Mouse (Mus musculus) intestine, embryonic 14.5 days (tissue): ENCODE measurements at regions not wholly inside any gene's neighbourhood (a gene's known extent, or its start where the extent isn't known, plus 50 kb on each side); places are given as distances from the start of the nearest gene placed in this dataset.

ENCODE experiments used
- microRNA counts: library from miRNA; unstranded; fragments of <30 nt; microRNA quantifications from one replicate; lab custom pipeline; 2016
- microRNA-seq: library from miRNA; unstranded; fragments of <30 nt; microRNA quantifications from one replicate; pipeline ENCODE4, GENCODE M21; 2016

MicroRNAs encoded in the stretch of these regions (microRNA counts, 519-probe panel; counts per million panel counts)
- microRNA mmu-miR-30a (lab: Ali Mortazavi, UCI) (4,048 counts per million, percentile 61 among the panel's probes with 10 or more counts), microRNA mmu-miR-30c (lab: Ali Mortazavi, UCI) (5,159 counts per million, percentile 88 among the panel's probes with 10 or more counts)

Small RNA genes lying in the stretch of these regions (microRNA-seq; reads per million reads assigned to microRNA genes)
- 8,763 reads per million, percentile 94 among the genes with 10 or more reads in this experiment for gene Mir30a
- gene Mir30c-2, result 27.9 reads per million, percentile 49 among the genes with 10 or more reads in this experiment
